Mouse (Mus musculus): ENCODE results near the gene Atp6v0c.

DNA sequence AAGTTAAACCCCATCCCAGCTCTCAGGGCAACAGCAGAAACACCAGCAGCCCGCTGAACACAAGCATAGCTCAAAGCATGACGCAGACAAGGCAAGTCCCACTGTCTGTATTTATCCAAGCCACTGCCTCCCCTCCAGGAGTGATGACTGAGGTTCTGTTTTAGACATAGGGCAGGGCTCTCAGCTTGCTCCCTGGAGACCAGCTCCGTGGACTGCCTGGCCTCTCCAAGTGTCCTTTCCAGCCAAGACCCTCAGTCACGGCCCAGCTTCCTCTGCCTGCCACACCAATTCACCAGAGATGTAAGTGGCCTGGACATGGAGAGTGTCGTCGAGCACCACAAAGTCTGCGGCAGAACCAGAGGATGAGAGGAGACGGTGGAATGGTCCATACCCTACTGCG, 13.8 kb downstream of the Atp6v0c start:
- TF ChIP-seq CTCF (IDR thresholded peaks at IDR 0.05; ENCODE audit: low read depth), result no peak
- TF ChIP-seq EP300 (optimal IDR thresholded peaks at IDR 0.05), result no peak
